Mouse (Mus musculus) liver, embryonic 14.5 days (tissue): Measurements from ENCODE around the gene Lgals2. TPM values are rescaled to one million over a fixed set of nuclear protein-coding genes. Genes with fewer than 3 reads are reported as not detected.
A peak's percentile ranks its signal among the peaks of the same experiment; 100 is the strongest.
"Not testable (repeated sequence)": the region's sequence is repeated elsewhere in the genome, so short reads cannot be mapped to it uniquely, and the experiment has no call there.

Experiments
- ATAC-seq: fragments of 200-750 bp; cut with Nextera tagmentation; 2 replicates; pipeline ENCODE4 v1.8.0; 2017; ENCODE audit warnings: moderate number of reproducible peaks, mild to moderate bottlenecking, moderate library complexity; ENCODE audit not compliant: insufficient read depth
- DNase-seq, 3 experiments: peaks; one replicate each; pipeline ENCODE4 v3.0.0-alpha.2; 2012 to 2013; ENCODE audit warnings: low read depth in 3 of 3, low spot score in 3 of 3
- H3K27ac ChIP-seq: fragments of 300-500 bp; sonication (generic); 2 replicates; pipeline ENCODE4 v1.5.1; 2014; ENCODE audit warnings: moderate library complexity, mild to moderate bottlenecking, control low read depth, inconsistent platforms
- H3K27me3 ChIP-seq: fragments of 300-500 bp; sonication (generic); 2 replicates; pipeline ENCODE4 v1.6.1; 2014; ENCODE audit warnings: mild to moderate bottlenecking, low read length, moderate library complexity; ENCODE audit not compliant: control insufficient read depth, insufficient read depth
- H3K36me3 ChIP-seq: fragments of 300-500 bp; sonication (generic); replicated peaks from 2 replicates; pipeline ENCODE4 v1.6.1; 2014; ENCODE audit warnings: low read depth; ENCODE audit not compliant: control insufficient read depth, insufficient read depth
- H3K4me1 ChIP-seq, 2 experiments: fragments of 200-500 bp in 1 of 2; fragments of 300-500 bp in 1 of 2; sonication (generic) in 1 of 2; replicated peaks; 2 replicates each; pipeline ENCODE4 v1.6.1; 2012 to 2014; ENCODE audit warnings: antibody characterized with exemption in 1 of 2, inconsistent platforms in 1 of 2, low read length in 1 of 2; ENCODE audit not compliant: control insufficient read depth in 2 of 2, insufficient read depth in 2 of 2
- H3K4me2 ChIP-seq: fragments of 300-500 bp; sonication (generic); 2 replicates; pipeline ENCODE4 v1.6.1; 2014; ENCODE audit warnings: low read depth, mild to moderate bottlenecking, control low read depth, moderate library complexity
- H3K4me3 ChIP-seq, 2 experiments: fragments of 200-500 bp in 1 of 2; fragments of 300-500 bp in 1 of 2; sonication (generic) in 1 of 2; 2 replicates each; pipeline ENCODE4 v1.5.1; 2012 to 2014; ENCODE audit warnings: low read depth in 2 of 2, low read length in 2 of 2, mild to moderate bottlenecking in 2 of 2, control low read depth in 1 of 2, inconsistent platforms in 1 of 2, moderate library complexity in 1 of 2; ENCODE audit not compliant: insufficient read depth in 1 of 2
- H3K9ac ChIP-seq: fragments of 300-500 bp; sonication (generic); replicated peaks from 2 replicates; pipeline ENCODE4 v1.6.1; 2014; ENCODE audit warnings: mild to moderate bottlenecking, control low read depth, moderate library complexity
- H3K9me3 ChIP-seq: fragments of 300-500 bp; sonication (generic); 2 replicates; pipeline ENCODE4 v1.6.1; 2016; ENCODE audit warnings: low read length, mixed read lengths; ENCODE audit not compliant: control insufficient read depth
- CTCF ChIP-seq: IDR thresholded peaks from 2 replicates; pipeline ENCODE4 v1.5.1; 2016; ENCODE audit warnings: antibody characterized with exemption, low read depth, control low read depth
- EP300 ChIP-seq: IDR thresholded peaks from 2 replicates; pipeline ENCODE4 v1.6.1; 2016; ENCODE audit warnings: antibody characterized with exemption, low read depth
- WGBS: fragments of 180-500 bp; shearing (Covaris S2); extraction: QIAGEN DNeasy Blood & Tissue Kit; methylation state at CpG from one replicate; pipeline ENCODE4 v1.1.7; 2014; ENCODE audit not compliant: insufficient replicate concordance; 5-methylcytosine and 5-hydroxymethylcytosine counted together
- polyA plus RNA-seq, 2 experiments: library from polyadenylated mRNA; depleted of rRNA in 1 of 2; stranded (reverse) in 1 of 2; unstranded in 1 of 2; fragments of >200 nt; fragmentation: Nextera tagmentation in 1 of 2; extraction: Ambion mirVana in 1 of 2; gene quantifications; 2 replicates each; pipeline versions ENCODE4 v1.2.1 to v1.2.3; 2012 to 2014

Lgals2 gene
- polyA plus RNA-seq, 2 experiments, result 9.8 to 14.0 TPM

GRCm38 (mm10) chr15:78880432-78880831 lies 25.1 kb upstream of the Lgals2 start:
- H3K4me2 ChIP-seq, result no peak overlapping the region
- DNase-seq, result no peak
- no peaks in the 10 kb centered on the region for H3K27me3 ChIP-seq
- H3K9ac ChIP-seq, result no peak overlapping the region
- no peak overlapping the region for H3K4me3 ChIP-seq
- peaks cover 17% of the 10 kb centered on the region for H3K36me3 ChIP-seq
- H3K27ac ChIP-seq, result no peak overlapping the region
- TF ChIP-seq CTCF (no peak), EP300 (no peak)
- 95% methylated on average over 8 of the region's 8 CpGs for WGBS
- H3K4me1 ChIP-seq, result peaks cover 16 to 20% of the 10 kb centered on the region in 2 experiments
- no peaks in the 10 kb centered on the region for H3K9me3 ChIP-seq
- no peak for ATAC-seq

DNA sequence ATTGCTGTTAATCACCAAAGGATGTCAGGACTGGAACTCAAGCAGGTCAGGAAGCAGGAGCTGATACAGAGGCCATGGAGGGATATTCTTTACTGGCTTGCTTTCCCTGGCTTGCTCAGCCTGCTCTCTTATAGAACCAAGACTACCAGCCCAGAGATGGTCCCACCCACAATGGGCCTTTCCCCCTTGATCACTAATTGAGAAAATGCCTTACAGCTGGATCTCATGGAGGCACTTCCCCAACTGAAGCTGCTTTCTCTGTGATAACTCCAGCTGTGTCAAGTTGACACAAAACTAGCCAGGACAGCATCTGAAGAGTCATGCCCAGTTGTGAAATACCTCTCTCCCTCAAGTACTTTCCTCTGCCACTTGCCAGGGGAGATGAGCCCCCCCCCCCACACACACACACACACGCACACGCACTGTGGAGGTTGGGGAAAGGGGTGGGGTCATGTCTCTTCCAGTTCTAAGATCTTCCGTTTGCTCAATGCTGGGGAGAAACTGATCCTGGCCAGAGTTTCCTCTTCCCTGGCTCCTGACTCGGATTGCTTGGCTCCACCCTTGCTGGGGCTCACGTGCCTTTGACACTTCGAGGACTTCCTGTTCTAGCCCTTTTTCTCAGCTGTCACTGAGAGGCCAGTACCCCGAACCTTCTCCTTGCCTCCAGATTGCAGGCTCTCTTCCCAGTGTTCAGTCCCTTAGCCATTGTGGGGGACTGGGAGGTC lies 23.6 kb upstream of the Lgals2 start:
- WGBS, result 17% methylated on average over 7 of the region's 7 CpGs
- not testable (repeated sequence) for H3K9ac ChIP-seq, H3K27me3 ChIP-seq, H3K4me3 ChIP-seq, H3K27ac ChIP-seq, DNase-seq, ATAC-seq, H3K9me3 ChIP-seq
- Histone ChIP-seq H3K36me3 (peaks cover 13% of the 10 kb centered on the region), H3K4me2 (peak overlapping the region; percentile 98), H3K4me1 (peaks cover 16 to 20% of the 10 kb centered on the region in 2 experiments)

- Histone ChIP-seq H3K27ac (peak overlapping the region; percentile 76), H3K36me3 (peaks cover 7% of the 10 kb centered on the region), H3K4me3 (peak overlapping the region; percentile 88 to 97), H3K9ac (peak overlapping the region; percentile 91), H3K4me2 (peak overlapping the region; percentile 98), H3K27me3 (no peaks in the 10 kb centered on the region), H3K9me3 (no peaks in the 10 kb centered on the region), H3K4me1 (peaks cover 16 to 20% of the 10 kb centered on the region in 2 experiments)
- 1% methylated on average over 15 of the region's 17 CpGs for WGBS
- DNase-seq (no peak), ATAC-seq (no peak)
- TF ChIP-seq EP300, result no peak
- TF ChIP-seq CTCF, result no peak
These were observed 22.6 kb upstream of the Lgals2 start for GRCm38 (mm10) chr15:78877810-78878390.

DNA sequence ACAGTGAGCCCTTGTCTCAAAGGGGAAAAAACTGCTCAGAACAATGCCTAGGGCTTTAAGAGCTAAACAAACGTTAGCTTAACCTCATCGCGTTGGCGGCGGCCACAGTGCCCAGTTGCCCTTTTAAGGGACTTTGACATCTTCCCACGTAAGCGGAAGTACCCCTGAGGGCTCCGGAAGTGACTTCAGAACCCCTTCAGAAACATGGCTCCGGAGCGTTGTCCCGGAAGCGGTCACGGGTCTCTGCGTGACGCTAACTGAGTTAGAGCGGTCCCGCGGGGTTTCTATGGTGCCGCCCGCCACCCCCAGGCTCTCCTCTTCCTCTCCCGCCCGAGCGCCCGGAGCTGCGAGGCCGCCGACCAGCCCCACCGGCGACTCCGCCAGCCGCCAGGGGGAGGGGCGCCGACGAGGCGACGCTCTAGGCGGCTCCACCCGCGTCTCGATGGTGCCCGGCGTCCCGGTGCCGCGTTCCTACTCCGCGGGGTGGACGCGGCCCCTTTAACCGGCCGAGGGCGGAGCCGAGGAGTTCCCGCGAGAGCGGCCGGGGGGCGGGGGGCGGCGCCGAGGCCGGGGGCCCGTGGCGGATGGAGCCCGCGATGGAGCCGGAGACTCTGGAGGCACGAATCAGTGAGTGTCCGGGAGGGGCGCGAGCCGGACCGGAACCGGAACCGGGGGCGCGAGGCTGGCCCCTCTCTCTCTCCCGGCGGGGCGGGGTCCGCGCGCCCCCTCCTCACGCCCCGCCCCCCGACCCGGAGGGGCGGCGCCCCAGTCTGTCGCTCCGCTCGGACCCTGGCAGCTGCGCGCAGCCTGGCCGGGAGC lies 21.9 kb upstream of the Lgals2 start, which contains the start of gene Gga1:
Gene Gga1, plus strand, starts transcription at position 200 of the 819 bp plus-strand sequence.
- H3K36me3 ChIP-seq, result peaks cover 5% of the 10 kb centered on the region; the same call in 1 of the 2 replicates
- no peaks in the 10 kb centered on the region for H3K27me3 ChIP-seq
- H3K4me3 ChIP-seq, result peak within 1 kb of the TSS; percentile 88 to 97
- TF ChIP-seq CTCF (peak; percentile 29), EP300 (peak; percentile 51)
- DNase-seq (peak; percentile 80 to 84 (median 84)), ATAC-seq (peak; percentile 90)
- H3K9me3 ChIP-seq, result no peaks in the 10 kb centered on the region
- H3K4me2 ChIP-seq, result peak within 1 kb of the TSS; percentile 98
- WGBS, result under 1% methylated on average over 75 of the region's 95 CpGs
- peaks cover 16 to 20% of the 10 kb centered on the region in 2 experiments for H3K4me1 ChIP-seq
- H3K27ac ChIP-seq, result peak within 1 kb of the TSS; percentile 89
- H3K9ac ChIP-seq, result peak within 1 kb of the TSS; percentile 91
